Mouse (Mus musculus): ENCODE data around the gene Otud7b.

The Otud7b gene

GRCm38 (mm10) chr3:96084146-96084755, 20.1 kb upstream of the Otud7b start:
- DNase-seq (ENCODE audit: low read depth, low spot score) = no peak

GRCm38 (mm10) chr3:96087219-96087618, 17.1 kb upstream of the Otud7b start:
- no peak for DNase-seq (ENCODE audit: low read depth, low spot score)

GRCm38 (mm10) chr3:96087801-96088200, 16.5 kb upstream of the Otud7b start:
- DNase-seq (ENCODE audit: low read depth, low spot score) = no peak

GRCm38 (mm10) chr3:96089882-96090489, 14.3 kb upstream of the Otud7b start:
- no peak for DNase-seq (ENCODE audit: low read depth, low spot score)

DNA sequence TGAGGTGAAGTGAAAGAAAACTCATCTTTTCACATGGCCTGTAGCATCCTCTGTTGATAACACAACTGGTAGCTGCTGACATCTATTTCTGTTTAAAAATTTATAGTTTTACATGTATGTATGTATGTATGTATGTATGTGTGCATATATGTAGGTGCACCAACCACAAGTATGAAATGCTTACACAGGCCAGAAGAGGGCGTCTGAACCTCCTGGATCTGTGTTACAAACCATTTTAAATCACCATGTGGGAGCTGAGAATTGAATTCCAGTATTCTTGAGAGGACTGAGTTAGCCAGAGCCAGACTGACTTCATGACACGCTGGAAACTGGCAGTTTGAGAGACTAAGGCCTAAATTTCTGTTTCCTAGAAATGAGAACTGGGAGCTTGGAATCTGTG, 13.2 kb upstream of the Otud7b start:
- DNase-seq (ENCODE audit: low read depth, low spot score) = no peak

- no peak for DNase-seq (ENCODE audit: low read depth, low spot score)
These were observed 12.4 kb upstream of the Otud7b start for GRCm38 (mm10) chr3:96091966-96092365.

DNA sequence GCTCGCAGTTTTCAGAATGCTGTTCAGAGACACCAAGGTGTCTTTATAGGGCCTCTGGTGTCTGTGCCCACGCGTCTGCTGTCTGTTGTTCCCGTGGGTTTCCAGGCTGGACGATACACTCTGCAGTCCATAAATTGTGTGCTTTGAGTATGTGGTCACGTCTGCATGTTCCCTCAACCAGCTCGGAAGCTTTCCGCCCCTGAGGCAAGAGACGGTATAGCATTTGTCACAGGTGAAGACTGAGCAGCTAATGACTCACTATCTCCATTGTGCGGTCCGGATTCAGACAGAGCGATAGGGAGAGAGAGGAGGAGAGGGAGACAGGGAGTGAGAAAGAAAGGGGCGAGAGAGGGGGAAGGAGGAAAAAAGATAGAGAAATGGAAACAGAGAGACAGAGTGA, 10.8 kb upstream of the Otud7b start:
- no peak for DNase-seq (ENCODE audit: low read depth, low spot score)

DNA sequence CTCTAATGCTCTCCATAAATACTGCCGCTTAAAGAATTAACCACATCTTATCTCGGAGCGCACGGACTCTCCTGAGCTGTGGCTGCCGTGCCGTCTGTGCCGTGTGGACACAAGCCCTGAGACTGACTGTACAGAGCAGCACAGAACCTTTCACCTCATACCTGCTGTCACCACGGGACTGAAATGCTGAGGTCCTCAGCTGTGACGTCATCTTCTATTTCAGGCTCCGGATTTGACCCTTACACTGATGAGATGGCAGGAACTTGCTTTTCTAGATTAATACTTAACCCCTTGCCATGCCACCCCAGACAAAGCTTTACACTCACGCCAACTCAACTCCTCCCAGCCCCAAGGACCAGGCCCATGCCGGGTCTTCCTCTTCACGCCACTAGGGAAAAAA, 10.1 kb upstream of the Otud7b start:
- no peak for DNase-seq (ENCODE audit: low read depth, low spot score)

- DNase-seq (ENCODE audit: low read depth, low spot score) = no peak
These were observed 6.2 kb upstream of the Otud7b start for GRCm38 (mm10) chr3:96098168-96098567.

- DNase-seq (ENCODE audit: low read depth, low spot score) = no peak
These were observed 5.6 kb upstream of the Otud7b start for GRCm38 (mm10) chr3:96098616-96099267.

- no peak for DNase-seq (ENCODE audit: low read depth, low spot score)
These were observed 2.0 kb upstream of the Otud7b start for GRCm38 (mm10) chr3:96102100-96102872.

GRCm38 (mm10) chr3:96103901-96104260, 446 bp upstream of the Otud7b start:
- DNase-seq (ENCODE audit: low read depth, low spot score) = no peak

- DNase-seq (ENCODE audit: low read depth, low spot score) = no peak
These were observed 963 bp downstream of the Otud7b start for GRCm38 (mm10) chr3:96105232-96105747.

DNA sequence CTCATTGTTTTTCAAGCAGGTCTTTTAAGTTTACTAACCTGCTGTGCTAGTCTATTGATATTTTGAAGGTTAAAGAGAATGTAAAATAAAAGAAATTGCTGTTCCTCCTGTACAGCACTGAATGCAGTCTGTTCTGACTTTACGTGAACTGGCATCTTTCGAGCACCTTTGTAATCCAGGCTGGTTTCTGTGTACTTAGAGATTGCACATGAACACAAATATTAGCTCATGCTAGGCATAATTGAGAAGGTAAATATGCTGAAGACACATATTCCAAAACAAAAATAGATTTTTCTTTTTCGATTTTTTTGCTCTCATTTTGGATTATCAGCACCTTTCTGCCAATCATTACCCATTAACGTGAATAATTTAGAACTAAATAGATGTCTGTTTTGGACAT, 1.8 kb downstream of the Otud7b start:
- no peak for DNase-seq (ENCODE audit: low read depth, low spot score)

DNA sequence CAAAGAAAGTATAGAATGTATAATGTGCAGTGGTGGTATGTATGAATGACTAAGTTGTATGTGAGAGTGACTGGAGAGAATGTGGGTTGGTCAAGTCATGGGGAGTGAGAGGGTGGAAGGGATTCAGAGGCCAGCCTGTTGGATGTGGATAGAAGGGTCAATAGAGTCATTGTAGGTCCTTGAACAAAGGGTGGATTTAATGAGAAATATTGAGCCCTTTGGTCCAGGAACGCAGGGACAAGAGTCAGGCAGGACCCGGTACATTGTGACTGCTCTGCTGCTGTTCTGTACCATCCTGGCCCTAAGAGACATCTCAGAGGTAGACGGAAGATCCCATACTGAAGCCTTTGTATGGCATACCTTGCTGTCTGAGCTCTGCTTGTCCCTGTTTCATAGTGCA, 4.0 kb downstream of the Otud7b start:
- DNase-seq (ENCODE audit: low read depth, low spot score) = no peak

GRCm38 (mm10) chr3:96113251-96113650, 8.9 kb downstream of the Otud7b start:
- DNase-seq (ENCODE audit: low read depth, low spot score) = no peak

- DNase-seq (ENCODE audit: low read depth, low spot score) = no peak
These were observed 13.8 kb downstream of the Otud7b start for GRCm38 (mm10) chr3:96118142-96118541.

GRCm38 (mm10) chr3:96118702-96119101, 14.4 kb downstream of the Otud7b start:
- DNase-seq (ENCODE audit: low read depth, low spot score) = no peak

DNA sequence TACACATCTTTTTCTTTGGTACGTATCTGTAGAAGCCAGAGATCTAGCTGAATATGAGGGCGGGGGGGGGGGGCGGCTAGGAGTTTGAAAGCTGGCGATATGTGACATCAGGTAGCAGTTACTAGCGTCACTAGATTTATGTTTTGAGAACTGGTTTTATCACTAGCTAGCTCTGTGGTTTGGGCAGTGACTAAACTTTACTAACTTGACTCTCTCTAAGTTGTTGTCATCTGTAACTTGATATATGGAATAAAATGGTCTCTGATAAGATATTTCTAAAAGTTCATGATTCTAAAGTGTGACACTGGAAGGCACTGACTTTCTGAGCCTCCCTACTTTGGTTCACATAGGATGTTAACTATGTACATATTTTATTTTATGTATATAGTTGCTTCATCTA, 19.9 kb downstream of the Otud7b start:
- DNase-seq (ENCODE audit: low read depth, low spot score) = no peak

DNA sequence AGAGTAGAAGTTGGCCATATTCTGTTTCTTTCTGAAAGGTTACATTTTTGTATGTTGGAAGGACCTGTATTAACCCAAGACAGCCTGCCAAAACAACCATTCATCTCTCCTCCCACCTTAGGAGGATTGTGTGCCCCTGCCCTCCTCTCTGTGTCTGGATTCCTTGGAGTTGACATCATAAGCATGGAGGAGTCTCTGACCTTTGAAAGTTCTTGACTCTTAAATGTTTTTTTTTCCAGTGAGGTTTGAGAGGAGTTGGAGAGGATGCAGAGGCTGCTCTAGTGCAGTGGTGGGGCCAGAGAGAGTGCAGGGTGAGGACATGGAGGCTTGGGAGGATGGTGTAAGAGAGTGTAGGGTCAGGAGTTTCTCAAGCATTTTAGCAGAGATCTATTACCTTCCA, 23.8 kb downstream of the Otud7b start:
- DNase-seq (ENCODE audit: low read depth, low spot score) = no peak

DNA sequence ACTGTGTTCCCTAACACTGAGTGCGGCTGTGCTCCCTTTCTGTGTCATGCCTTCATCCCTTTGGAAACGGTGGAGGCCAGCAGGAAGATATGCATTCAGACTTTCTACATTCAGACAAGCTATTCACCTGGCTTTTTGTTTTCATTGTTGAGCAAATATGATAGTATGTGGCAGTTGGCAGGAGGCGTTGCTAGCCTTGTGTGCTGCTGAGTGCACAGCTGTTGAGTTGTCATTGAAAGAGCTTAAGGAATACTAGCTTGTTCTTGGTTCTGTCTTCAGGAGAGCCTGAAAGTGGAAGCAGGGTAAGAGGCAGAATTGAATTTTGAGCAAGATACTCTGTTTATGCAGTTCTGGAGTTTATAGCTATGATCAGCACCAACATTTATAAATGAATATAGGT, 28.2 kb downstream of the Otud7b start:
- no peak for DNase-seq (ENCODE audit: low read depth, low spot score)

GRCm38 (mm10) chr3:96133327-96133905, 29.1 kb downstream of the Otud7b start:
- no peak for DNase-seq (ENCODE audit: low read depth, low spot score)

All from WW6 (cell line).